Mouse (Mus musculus) embryonic fibroblast, embryonic 13.5 days (primary cell): Measurements from ENCODE around the gene Plekha4.

Experiments
- CTCF ChIP-seq: IDR thresholded peaks from 2 replicates; pipeline ENCODE4 v1.5.1; 2011; ENCODE audit warnings: mild to moderate bottlenecking, control low read depth, low read length, moderate library complexity, borderline replicate concordance; ENCODE audit not compliant: insufficient read depth
- POLR2A ChIP-seq: IDR thresholded peaks from 2 replicates; pipeline ENCODE4 v1.6.1; 2011; ENCODE audit warnings: low read depth, mild to moderate bottlenecking, control low read depth, low read length, moderate library complexity

DNA sequence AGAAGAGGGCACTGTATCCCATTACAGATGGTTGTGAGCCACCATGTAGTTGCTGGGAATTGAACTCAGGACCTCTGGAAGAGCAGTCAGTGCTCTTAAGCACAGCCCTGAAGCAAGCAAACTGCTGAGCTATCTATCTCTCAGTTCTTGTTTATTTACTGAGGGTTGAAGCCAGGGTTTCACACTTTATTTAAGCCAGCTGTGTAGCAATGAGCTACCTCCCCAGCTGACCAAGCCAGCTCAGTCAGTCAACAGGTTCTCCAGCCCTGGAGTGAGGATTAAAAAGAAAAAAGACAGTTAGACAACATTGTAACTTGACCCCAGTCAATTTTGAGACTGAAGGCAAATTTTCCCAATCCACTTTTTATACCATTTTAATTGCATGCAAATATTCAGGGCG is 9.5 kb downstream of the Plekha4 start:
- TF ChIP-seq POLR2A (no peak), CTCF (no peak)
